Mouse (Mus musculus): ENCODE data around the gene Krt222. TPM values are rescaled to one million over a fixed set of nuclear protein-coding genes. Genes with fewer than 3 reads are reported as not detected.

Krt222 gene
- 0.20 and 0.25 TPM in 2 replicates for polyA plus RNA-seq (2016; fragmentation: Nextera tagmentation; extraction: Ambion mirVana)

GRCm38 (mm10) chr11:99243820-99244374 lies at the start of gene Krt222:
Gene Krt222, minus strand, starts transcription at chr11:99244085.
- peak; percentile 35 for DNase-seq (ENCODE audit: low spot score)
- 8% methylated on average over 17 of the region's 17 CpGs for WGBS
- Histone ChIP-seq H3K27ac (no peak within 1 kb of the TSS), H3K4me3 (peak within 1 kb of the TSS; percentile 40), H3K36me3 (no peaks in the 10 kb centered on the region), H3K4me1 (peaks cover 7% of the 10 kb centered on the region), H3K9me3 (replicated peaks) (no peaks in the 10 kb centered on the region), H3K27me3 (ENCODE audit: low read depth, poor library complexity, severe bottlenecking) (no peaks in the 10 kb centered on the region; the same call in 1 of the 2 replicates)

GRCm38 (mm10) chr11:99292846-99293245 lies 49.0 kb upstream of the Krt222 start:
- H3K4me1 ChIP-seq, result no peaks in the 10 kb centered on the region
- no peaks in the 10 kb centered on the region for H3K36me3 ChIP-seq
- no peaks in the 10 kb centered on the region for H3K9me3 ChIP-seq (replicated peaks)
- WGBS, result 61% methylated on average over 5 of the region's 5 CpGs
- peak; percentile 48 for DNase-seq (ENCODE audit: low spot score)
- 0 out of 2 replicates have a peak, but pooled peaks cover 5% of the 10 kb centered on the region for H3K27me3 ChIP-seq (ENCODE audit: low read depth, poor library complexity, severe bottlenecking)
- H3K4me3 ChIP-seq, result no peak overlapping the region
- no peak overlapping the region for H3K27ac ChIP-seq

GRCm38 (mm10) chr11:99284833-99285312 lies 41.0 kb upstream of the Krt222 start, which contains the start of gene Krt24:
Gene Krt24, minus strand, starts transcription at chr11:99285262.
- H3K27ac ChIP-seq, result no peak within 1 kb of the TSS
- WGBS, result 46% methylated on average over 11 of the region's 11 CpGs
- DNase-seq (ENCODE audit: low spot score), result no peak
- no peaks in the 10 kb centered on the region for H3K36me3 ChIP-seq
- H3K4me3 ChIP-seq, result no peak within 1 kb of the TSS
- peaks cover 5% of the 10 kb centered on the region for H3K4me1 ChIP-seq
- H3K9me3 ChIP-seq (replicated peaks), result no peaks in the 10 kb centered on the region
- peaks cover 5% of the 10 kb centered on the region for H3K27me3 ChIP-seq (ENCODE audit: low read depth, poor library complexity, severe bottlenecking)

DNA sequence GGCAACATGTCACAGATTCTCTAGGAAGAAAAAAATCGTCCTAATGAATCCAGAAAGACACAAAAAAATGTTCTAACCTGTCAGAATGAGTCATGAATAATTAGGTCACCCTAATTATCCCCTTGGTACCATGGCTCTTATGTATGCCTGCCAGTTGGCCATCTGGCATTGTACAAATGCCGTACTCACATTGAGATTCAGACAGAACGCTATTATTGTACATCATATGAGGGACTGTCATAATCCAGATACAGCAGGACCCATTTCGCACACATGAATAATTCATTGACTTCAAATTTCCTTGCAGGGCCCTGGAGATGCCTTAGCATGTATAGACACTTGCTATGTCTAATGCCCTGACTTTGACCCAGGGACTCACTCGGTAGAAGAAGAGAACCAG lies 40.1 kb upstream of the Krt222 start:
- no peaks in the 10 kb centered on the region for H3K9me3 ChIP-seq (replicated peaks)
- 89% methylated on average over 5 of the region's 5 CpGs for WGBS
- H3K4me1 ChIP-seq, result peaks cover 5% of the 10 kb centered on the region
- H3K27me3 ChIP-seq (ENCODE audit: low read depth, poor library complexity, severe bottlenecking), result peaks cover 5% of the 10 kb centered on the region
- no peak for DNase-seq (ENCODE audit: low spot score)
- H3K36me3 ChIP-seq, result no peaks in the 10 kb centered on the region
- no peak overlapping the region for H3K27ac ChIP-seq
- no peak overlapping the region for H3K4me3 ChIP-seq

DNA sequence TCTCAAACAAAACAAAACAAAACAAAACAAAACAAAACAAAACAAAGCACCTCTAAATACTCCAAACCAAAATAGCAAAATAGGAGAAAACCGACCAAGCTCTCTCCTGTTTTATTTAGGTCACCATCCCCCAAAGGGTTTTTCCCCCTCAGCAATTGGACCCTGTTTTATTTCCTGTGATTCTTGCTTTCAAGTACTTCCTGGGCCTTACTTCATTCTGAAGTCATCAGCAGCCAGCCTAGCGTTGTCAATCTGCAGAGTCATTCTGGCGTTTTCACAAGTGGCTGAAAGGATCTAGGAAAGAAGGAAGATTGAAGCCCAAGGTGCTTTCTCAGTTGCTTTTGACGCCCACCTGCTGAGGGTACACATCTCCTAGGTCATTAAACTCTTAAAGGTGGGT lies 39.4 kb upstream of the Krt222 start:
- peaks cover 5% of the 10 kb centered on the region for H3K27me3 ChIP-seq (ENCODE audit: low read depth, poor library complexity, severe bottlenecking)
- H3K27ac ChIP-seq, result no peak overlapping the region
- DNase-seq (ENCODE audit: low spot score), result no peak
- H3K4me3 ChIP-seq, result no peak overlapping the region
- WGBS, result 54% methylated on average over 4 of the region's 4 CpGs
- H3K4me1 ChIP-seq, result peaks cover 5% of the 10 kb centered on the region
- H3K9me3 ChIP-seq (replicated peaks), result no peaks in the 10 kb centered on the region
- H3K36me3 ChIP-seq, result no peaks in the 10 kb centered on the region

- Histone ChIP-seq H3K27ac (no peak overlapping the region), H3K4me1 (peaks cover 5% of the 10 kb centered on the region), H3K36me3 (no peaks in the 10 kb centered on the region), H3K9me3 (replicated peaks) (no peaks in the 10 kb centered on the region), H3K27me3 (ENCODE audit: low read depth, poor library complexity, severe bottlenecking) (peaks cover 5% of the 10 kb centered on the region), H3K4me3 (no peak overlapping the region)
- DNase-seq (ENCODE audit: low spot score), result no peak
- 86% methylated on average over 9 of the region's 9 CpGs for WGBS
Observed at GRCm38 (mm10) chr11:99281116-99281515, 37.2 kb upstream of the Krt222 start.

GRCm38 (mm10) chr11:99279986-99280385 lies 36.1 kb upstream of the Krt222 start:
- Histone ChIP-seq H3K4me3 (no peak overlapping the region), H3K9me3 (replicated peaks) (no peaks in the 10 kb centered on the region), H3K27me3 (ENCODE audit: low read depth, poor library complexity, severe bottlenecking) (peaks cover 5% of the 10 kb centered on the region), H3K4me1 (peaks cover 4% of the 10 kb centered on the region), H3K27ac (no peak overlapping the region), H3K36me3 (no peaks in the 10 kb centered on the region)
- 83% methylated on average over 5 of the region's 5 CpGs for WGBS
- no peak for DNase-seq (ENCODE audit: low spot score)

- Histone ChIP-seq H3K36me3 (no peaks in the 10 kb centered on the region), H3K27ac (no peak overlapping the region), H3K4me3 (no peak overlapping the region), H3K4me1 (0 out of 2 replicates have a peak, but pooled peaks cover 3% of the 10 kb centered on the region), H3K27me3 (ENCODE audit: low read depth, poor library complexity, severe bottlenecking) (no peaks in the 10 kb centered on the region), H3K9me3 (replicated peaks) (no peaks in the 10 kb centered on the region)
- 69% methylated on average over 7 of the region's 7 CpGs for WGBS
- no peak for DNase-seq (ENCODE audit: low spot score)
Observed at GRCm38 (mm10) chr11:99276786-99277185, 32.9 kb upstream of the Krt222 start.

GRCm38 (mm10) chr11:99275624-99276023 lies 31.7 kb upstream of the Krt222 start:
- DNase-seq (ENCODE audit: low spot score), result no peak
- Histone ChIP-seq H3K9me3 (replicated peaks) (no peaks in the 10 kb centered on the region), H3K27ac (no peak overlapping the region), H3K4me1 (0 out of 2 replicates have a peak, but pooled peaks cover 3% of the 10 kb centered on the region), H3K4me3 (no peak overlapping the region), H3K36me3 (no peaks in the 10 kb centered on the region), H3K27me3 (ENCODE audit: low read depth, poor library complexity, severe bottlenecking) (no peaks in the 10 kb centered on the region)
- WGBS, result 81% methylated on average over 6 of the region's 6 CpGs

- H3K4me3 ChIP-seq, result no peak overlapping the region
- H3K9me3 ChIP-seq (replicated peaks), result no peaks in the 10 kb centered on the region
- WGBS, result 83% methylated on average over 4 of the region's 4 CpGs
- no peak overlapping the region for H3K27ac ChIP-seq
- H3K4me1 ChIP-seq, result peaks cover 12% of the 10 kb centered on the region; the same call in 1 of the 2 replicates
- no peaks in the 10 kb centered on the region for H3K27me3 ChIP-seq (ENCODE audit: low read depth, poor library complexity, severe bottlenecking)
- no peaks in the 10 kb centered on the region for H3K36me3 ChIP-seq
- no peak for DNase-seq (ENCODE audit: low spot score)
Observed at GRCm38 (mm10) chr11:99272721-99273120, 28.8 kb upstream of the Krt222 start.

DNA sequence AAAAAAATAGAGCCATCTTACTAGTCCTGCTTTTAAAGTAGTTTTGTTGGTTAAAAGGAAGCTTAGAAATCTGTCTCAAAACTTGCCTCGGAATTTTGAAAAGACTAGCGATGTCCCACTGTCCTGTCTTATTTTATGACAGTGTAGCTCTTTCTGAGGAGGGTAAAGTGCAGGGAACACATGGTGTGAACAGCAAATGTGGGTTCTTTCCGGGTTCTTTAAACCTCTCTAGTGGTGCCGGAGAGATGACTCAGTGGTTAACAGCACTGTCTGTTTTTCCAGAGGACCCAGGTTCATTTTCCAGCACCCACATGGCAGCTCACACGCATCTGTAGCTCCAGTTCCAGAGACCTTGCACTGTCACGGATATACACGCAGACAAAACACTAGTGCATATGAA lies 25.3 kb upstream of the Krt222 start:
- DNase-seq (ENCODE audit: low spot score), result no peak
- 79% methylated on average over 7 of the region's 7 CpGs for WGBS

DNA sequence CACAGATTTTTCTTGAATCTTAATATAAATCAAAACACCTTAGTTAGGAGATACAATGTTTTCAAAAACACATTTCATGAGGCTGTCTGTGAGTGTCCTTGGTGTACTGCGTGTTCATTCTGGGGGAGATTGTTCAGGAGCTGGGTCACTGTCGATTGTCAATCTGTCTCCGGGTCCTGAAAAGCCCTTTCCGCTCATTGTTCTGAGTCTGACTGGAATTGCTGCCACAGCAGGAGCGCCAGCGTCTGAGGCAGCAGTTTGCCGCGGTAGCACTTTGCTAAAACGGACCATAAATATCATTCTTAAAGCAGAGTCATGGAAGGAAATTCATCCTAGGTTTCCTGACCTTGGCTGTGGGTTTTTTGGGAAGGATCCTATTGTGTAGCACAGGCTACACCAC lies 21.9 kb upstream of the Krt222 start:
- H3K9me3 ChIP-seq (replicated peaks), result no peaks in the 10 kb centered on the region
- H3K4me3 ChIP-seq, result no peak overlapping the region
- peaks cover 9% of the 10 kb centered on the region; the same call in 1 of the 2 replicates for H3K4me1 ChIP-seq
- no peaks in the 10 kb centered on the region for H3K36me3 ChIP-seq
- H3K27ac ChIP-seq, result no peak overlapping the region
- DNase-seq (ENCODE audit: low spot score), result no peak
- no peaks in the 10 kb centered on the region for H3K27me3 ChIP-seq (ENCODE audit: low read depth, poor library complexity, severe bottlenecking)
- 66% methylated on average over 9 of the region's 9 CpGs for WGBS

More for the DNA sequence above, 25.3 kb upstream of the Krt222 start:
- Histone ChIP-seq H3K27ac (no peak overlapping the region), H3K36me3 (no peaks in the 10 kb centered on the region), H3K4me1 (peaks cover 12% of the 10 kb centered on the region; the same call in 1 of the 2 replicates), H3K27me3 (ENCODE audit: low read depth, poor library complexity, severe bottlenecking) (no peaks in the 10 kb centered on the region), H3K9me3 (replicated peaks) (no peaks in the 10 kb centered on the region), H3K4me3 (no peak overlapping the region)

DNA sequence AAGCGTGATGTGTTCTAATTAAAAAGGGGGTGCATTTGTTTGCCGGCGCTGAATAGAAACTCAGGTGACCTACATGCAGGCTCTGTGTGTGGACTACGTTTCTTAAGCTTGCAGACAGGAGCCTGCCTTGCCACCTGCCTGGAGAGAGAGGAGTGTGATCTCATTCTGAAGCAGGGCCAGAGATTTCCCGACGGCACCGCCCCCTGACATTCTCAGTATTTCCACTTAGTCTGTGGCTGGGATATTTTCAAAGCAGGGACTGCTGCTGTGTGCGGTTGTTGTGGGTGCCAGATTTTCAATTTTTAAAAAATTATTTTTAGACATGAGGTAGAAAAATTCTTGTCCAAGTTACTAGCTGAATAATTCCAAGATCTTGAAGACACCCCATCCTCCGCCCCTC lies 21.3 kb upstream of the Krt222 start:
- WGBS, result 74% methylated on average over 9 of the region's 9 CpGs
- Histone ChIP-seq H3K4me1 (peaks cover 9% of the 10 kb centered on the region; the same call in 1 of the 2 replicates), H3K9me3 (replicated peaks) (no peaks in the 10 kb centered on the region), H3K36me3 (no peaks in the 10 kb centered on the region), H3K27ac (no peak overlapping the region), H3K27me3 (ENCODE audit: low read depth, poor library complexity, severe bottlenecking) (no peaks in the 10 kb centered on the region), H3K4me3 (no peak overlapping the region)
- no peak for DNase-seq (ENCODE audit: low spot score)

Data from limb, embryonic 10.5 days (tissue).